Comparison of ENCODE assay signal across 24 mouse cellular contexts in the genomic region with DNA sequence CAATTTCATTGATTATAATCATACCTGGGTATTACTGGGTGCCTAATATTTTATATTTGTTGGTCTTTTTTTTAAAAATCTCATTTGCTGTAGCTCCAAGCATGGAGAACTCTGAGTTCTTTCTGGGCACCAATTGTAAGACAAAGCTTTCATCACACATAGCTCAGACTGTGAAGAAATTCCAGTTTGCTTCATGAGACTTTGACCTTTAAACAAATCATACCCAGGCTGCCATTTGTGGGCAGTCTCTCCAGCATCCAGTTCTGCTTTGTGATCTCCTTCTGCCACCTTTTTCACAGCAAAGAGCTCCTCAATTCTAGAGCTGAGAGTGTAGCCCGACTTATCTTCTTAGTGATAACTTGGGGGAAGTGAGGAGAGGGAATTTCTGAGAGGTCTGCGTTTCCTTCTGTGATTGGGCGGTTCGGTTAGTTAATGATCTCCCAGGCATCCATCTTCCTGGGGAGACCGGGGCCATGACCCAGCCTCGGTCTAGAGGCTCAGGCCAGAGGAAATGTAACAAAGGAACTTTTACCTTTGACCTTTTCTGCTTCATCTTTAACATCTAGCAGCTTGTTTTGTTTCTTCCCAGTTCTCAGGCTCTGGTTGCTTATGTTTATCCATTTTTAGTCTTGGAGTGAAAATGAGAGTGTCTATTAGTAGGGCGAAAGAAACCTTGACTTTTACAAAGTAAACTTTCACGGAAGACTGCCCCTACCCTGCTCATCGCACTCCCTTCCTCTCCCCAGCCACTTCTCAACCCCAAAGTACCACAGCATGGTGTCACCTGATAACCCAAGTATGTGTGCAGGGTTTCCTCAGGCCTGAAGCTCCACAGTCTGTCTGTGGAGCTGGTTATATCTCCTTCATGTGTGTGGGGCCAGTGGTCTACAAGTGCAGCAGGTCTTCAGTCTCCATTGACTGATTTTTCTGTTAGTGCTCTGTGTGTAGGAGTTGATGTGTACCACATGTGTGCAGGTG. TPM values are rescaled to one million over a fixed set of nuclear protein-coding genes. Genes with fewer than 3 reads are reported as not detected.
A peak's percentile ranks its signal among the peaks of the same experiment; 100 is the strongest.
DNase-seq lines count a peak whose midpoint lies in the region; ATAC-seq and TF ChIP-seq lines count a peak whose summit lies in the region.
"Had no signal": no experiment of that assay in that cellular context is flagged by ENCODE, and none has a peak within 500 bp of the region (broad histone marks: within the 10 kb centered on the region; RNA-seq: fewer than 3 reads in every experiment).

No protein-coding gene starts in this region.

- H3K36me3 ChIP-seq in stomach, embryonic 15.5 days = no peaks in the 10 kb centered on the region
- H3K36me3 ChIP-seq in stomach, postnatal 0 days (ENCODE audit: control insufficient read depth, insufficient read depth, low read length) = no peaks in the 10 kb centered on the region
- H3K36me3 ChIP-seq in kidney, adult 2 months (ENCODE audit: control insufficient read depth, insufficient read depth, low read length) = no peaks in the 10 kb centered on the region
- H3K36me3 ChIP-seq: G1E; heart, embryonic 13.5 days; hindbrain, embryonic 10.5 days; midbrain, embryonic 12.5 days had no signal

- DNase-seq in stomach, postnatal 0 days (ENCODE audit: low spot score) = no peak
- peak; percentile 83 for DNase-seq in kidney, adult 2 months
- DNase-seq in kidney, postnatal 36 days = peak; percentile 69 to 71
- DNase-seq in heart, adult 9 months (ENCODE audit: low spot score in 2 of 2) = no peak
- DNase-seq in heart, adult 8-10 months (ENCODE audit: low spot score) = no peak
- no peak for DNase-seq in thymus, postnatal 14 days
- DNase-seq: adrenal gland, postnatal 25 days; cerebellum, adult 9-10 months; forebrain, postnatal 0 days; gastrocnemius, postnatal 14 days; lung, adult 18-20 months; lung, postnatal 36 days; right cerebral cortex, postnatal 14 days had no signal

- ATAC-seq in stomach, embryonic 15.5 days (ENCODE audit: insufficient read depth, low FRiP score, low read depth) = 0 out of 2 replicates have a peak, but pooled peaks have one; percentile 18
- no peak for ATAC-seq in stomach, postnatal 0 days (ENCODE audit: low FRiP score, low TSS enrichment)
- ATAC-seq in megakaryocyte progenitor cell, adult 5-6 weeks (replicated peaks; ENCODE audit: poor library complexity) = no peak
- ATAC-seq: forebrain, postnatal 0 days; inflammation-experienced regulatory T-cells, adult 6 months had no signal

- no peak overlapping the region for H3K4me3 ChIP-seq in stomach, embryonic 15.5 days (replicated peaks)
- no peak overlapping the region for H3K4me3 ChIP-seq in stomach, postnatal 0 days (ENCODE audit: low read depth, low read length)
- no peak overlapping the region for H3K4me3 ChIP-seq in kidney, adult 2 months (ENCODE audit: insufficient read depth, low read depth, low read length)
- H3K4me3 ChIP-seq: erythroblast, embryonic 14.5 days; heart, embryonic 13.5 days; hindbrain, embryonic 10.5 days; midbrain, embryonic 12.5 days had no signal

- no peak for TF ChIP-seq CTCF in stomach, postnatal 0 days (IDR thresholded peaks at IDR 0.05; ENCODE audit: low read depth)
- no peak for TF ChIP-seq CTCF in kidney, adult 2 months (conservative IDR thresholded peaks at IDR 0.05; ENCODE audit: insufficient read depth, insufficient read length, low read depth, low read length)

- no peak overlapping the region for H3K27ac ChIP-seq in stomach, embryonic 15.5 days
- H3K27ac ChIP-seq in stomach, postnatal 0 days (replicated peaks) = no peak overlapping the region
- H3K27ac ChIP-seq in kidney, adult 2 months (ENCODE audit: insufficient read depth, low read depth, low read length) = peak overlapping the region; percentile 67
- H3K27ac ChIP-seq: heart, embryonic 13.5 days; hindbrain, embryonic 10.5 days; midbrain, embryonic 12.5 days had no signal

- TF ChIP-seq EP300 in stomach, postnatal 0 days (optimal IDR thresholded peaks at IDR 0.05) = no peak

- H3K4me1 ChIP-seq in stomach, embryonic 15.5 days = 0 out of 2 replicates have a peak, but pooled peaks cover 6% of the 10 kb centered on the region
- no peaks in the 10 kb centered on the region for H3K4me1 ChIP-seq in stomach, postnatal 0 days (replicated peaks; ENCODE audit: control insufficient read depth, insufficient read depth)
- peaks cover 11% of the 10 kb centered on the region for H3K4me1 ChIP-seq in kidney, adult 2 months (ENCODE audit: control insufficient read depth, insufficient read depth, low read length)
- H3K4me1 ChIP-seq: midbrain, embryonic 12.5 days had no signal

- no peak for TF ChIP-seq POLR2A in kidney, adult 2 months (IDR thresholded peaks at IDR 0.05; ENCODE audit: low read depth, low read length)

- H3K27me3 ChIP-seq in stomach, embryonic 15.5 days (replicated peaks) = no peaks in the 10 kb centered on the region
- no peaks in the 10 kb centered on the region for H3K27me3 ChIP-seq in stomach, postnatal 0 days (ENCODE audit: control insufficient read depth, insufficient read depth, low read length)
- H3K27me3 ChIP-seq in kidney, adult 2 months (replicated peaks; ENCODE audit: control insufficient read depth, insufficient read depth, low read length) = no peaks in the 10 kb centered on the region
- H3K27me3 ChIP-seq: heart, embryonic 13.5 days; midbrain, embryonic 12.5 days had no signal

- H3K9me3 ChIP-seq in stomach, embryonic 15.5 days = no peaks in the 10 kb centered on the region
- no peaks in the 10 kb centered on the region for H3K9me3 ChIP-seq in stomach, postnatal 0 days (ENCODE audit: control insufficient read depth, low read length)
- H3K9me3 ChIP-seq: G1E; heart, embryonic 13.5 days; hindbrain, embryonic 10.5 days; midbrain, embryonic 12.5 days had no signal

- H3K4me2 ChIP-seq in stomach, embryonic 15.5 days = no peak overlapping the region
- H3K4me2 ChIP-seq in stomach, postnatal 0 days (replicated peaks; ENCODE audit: low read depth) = no peak overlapping the region
- H3K4me2 ChIP-seq: heart, embryonic 13.5 days; midbrain, embryonic 12.5 days had no signal

- 19% methylated on average over 9 of the region's 9 CpGs for WGBS in stomach, embryonic 15.5 days
- 27% methylated on average over 9 of the region's 9 CpGs for WGBS in stomach, postnatal 0 days
- WGBS in kidney, adult 2 months = 27% methylated on average over 9 of the region's 9 CpGs

- no peak overlapping the region for H3K9ac ChIP-seq in stomach, embryonic 15.5 days
- no peak overlapping the region for H3K9ac ChIP-seq in stomach, postnatal 0 days (ENCODE audit: low read length)
- H3K9ac ChIP-seq: forebrain, postnatal 0 days; heart, embryonic 13.5 days; midbrain, embryonic 12.5 days had no signal

RNA-seq across cellular contexts. Expression of a gene that starts 27.2 kb away (rescaled TPM):
- polyA plus RNA-seq in stomach, embryonic 15.5 days (2015; fragmentation: Nextera tagmentation; extraction: Ambion mirVana) = 32.4 and 54.7 TPM in 2 replicates
- polyA plus RNA-seq in stomach, postnatal 0 days (2015; fragmentation: Nextera tagmentation; extraction: Ambion mirVana) = 16.7 and 25.7 TPM in 2 replicates
- 32.1 TPM in 2 replicates for polyA plus RNA-seq in kidney, adult 2 months (2012; rRNA removed)
- 62.9 and 87.1 TPM in 2 replicates for total RNA-seq in megakaryocyte progenitor cell, adult 5-6 weeks (2015)
- total RNA-seq in megakaryocyte progenitor cell, adult 5-6 weeks (2017) = 21.0 and 23.6 TPM in 2 replicates
- 10 to 100 TPM; 10.7 to 13.9 (median 12.5) TPM for total RNA-seq in heart, adult 8-10 months (2022)
- polyA plus RNA-seq: G1E had no signal

RNA-seq across cellular contexts. Expression of a gene that starts 37.5 kb away (rescaled TPM):
- polyA plus RNA-seq in stomach, embryonic 15.5 days (2015; fragmentation: Nextera tagmentation; extraction: Ambion mirVana) = 0.36 and 0.42 TPM in 2 replicates
- polyA plus RNA-seq in stomach, postnatal 0 days (2015; fragmentation: Nextera tagmentation; extraction: Ambion mirVana) = 6.8 and 8.8 TPM in 2 replicates
- polyA plus RNA-seq in kidney, adult 2 months (2012; rRNA removed) = 0.11 and 0.18 TPM in 2 replicates
- total RNA-seq in megakaryocyte progenitor cell, adult 5-6 weeks (2015) = not detected in 2 replicates
- not detected in 2 replicates for total RNA-seq in megakaryocyte progenitor cell, adult 5-6 weeks (2017)
- total RNA-seq in heart, adult 8-10 months (2022) = not detected
- total RNA-seq: adrenal gland, postnatal 25 days; forebrain, postnatal 0 days; G1E; gastrocnemius, postnatal 14 days; layer of hippocampus, postnatal 14 days; left cerebral cortex, postnatal 25 days had no signal
- polyA plus RNA-seq: erythroblast, embryonic 14.5 days; G1E; inflammation-experienced regulatory T-cells, adult 6 months; neural tube, embryonic 11.5 days had no signal

RNA-seq across cellular contexts. Expression of a gene that starts 51.7 kb away (rescaled TPM):
- 8.3 and 8.4 TPM in 2 replicates for polyA plus RNA-seq in stomach, embryonic 15.5 days (2015; fragmentation: Nextera tagmentation; extraction: Ambion mirVana)
- polyA plus RNA-seq in stomach, postnatal 0 days (2015; fragmentation: Nextera tagmentation; extraction: Ambion mirVana) = 10.3 and 12.5 TPM in 2 replicates
- polyA plus RNA-seq in kidney, adult 2 months (2012; rRNA removed) = 63.4 and 63.8 TPM in 2 replicates
- 8.3 and 9.8 TPM in 2 replicates for total RNA-seq in megakaryocyte progenitor cell, adult 5-6 weeks (2015)
- 7.2 and 7.4 TPM in 2 replicates for total RNA-seq in megakaryocyte progenitor cell, adult 5-6 weeks (2017)
- total RNA-seq in heart, adult 8-10 months (2022) = 10 to 100 TPM; 34.3 to 45.6 (median 40.1) TPM

Comparison
In these comparisons a context has a peak if more than half of its experiments do, and no peak if none do; other contexts are left out.
1. DNase-seq: peak in kidney, adult 2 months (single experiment) and kidney, postnatal 36 days (2 of 2); none in stomach, postnatal 0 days (single experiment), heart, adult 9 months (0 of 2), heart, adult 8-10 months (single experiment) and thymus, postnatal 14 days (single experiment).